Mouse (Mus musculus) liver, adult 2 months (tissue): Measurements from ENCODE around the gene Trank1.

Experiments
- CTCF ChIP-seq: fragments of 200-500 bp; IDR thresholded peaks from 2 replicates; pipeline ENCODE4 v1.5.1; 2011; ENCODE audit warnings: low read depth, low read length, control low read depth
- POLR2A ChIP-seq: fragments of 200-500 bp; IDR thresholded peaks from 2 replicates; pipeline ENCODE4 v1.6.1; 2011; ENCODE audit warnings: low read length, control low read depth; ENCODE audit not compliant: insufficient read depth; ENCODE audit errors: extremely low read depth

GRCm38 (mm10) chr9:111314219-111314618 is 2.7 kb downstream of the Trank1 start:
- TF ChIP-seq CTCF (peak; percentile 80), POLR2A (no peak)
